Mouse (Mus musculus): ENCODE results near the gene Rab5b. TPM values are rescaled to one million over a fixed set of nuclear protein-coding genes. Genes with fewer than 3 reads are reported as not detected.
"Not testable (repeated sequence)": the region's sequence is repeated elsewhere in the genome, so short reads cannot be mapped to it uniquely, and the experiment has no call there.

Rab5b gene
- total and polyA plus RNA-seq, 2 experiments from 2014 or later: 51.2 to 75.3 TPM

DNA sequence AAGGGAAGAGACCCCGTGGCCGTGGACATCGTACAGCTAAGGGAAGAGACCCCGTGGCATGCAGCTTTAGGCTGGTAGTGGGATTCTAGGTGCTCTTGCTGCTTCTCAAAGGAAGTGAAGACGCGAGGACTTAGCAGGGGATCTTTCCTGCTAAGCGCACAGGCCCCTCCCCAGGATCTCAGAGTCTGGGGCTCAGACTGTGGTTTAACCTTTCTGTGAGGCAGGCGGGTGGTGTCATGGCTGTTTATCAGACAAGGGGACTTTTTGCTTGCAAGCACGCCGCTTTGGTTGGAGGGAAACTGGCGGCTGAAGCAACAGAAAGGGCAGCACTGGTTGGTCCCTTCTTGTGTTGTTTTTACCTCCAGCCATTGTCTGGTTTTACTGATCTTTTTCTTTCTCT lies 59.1 kb downstream of the Rab5b start:
- Histone ChIP-seq H3K36me3 (replicated peaks; ENCODE audit: control insufficient read depth, insufficient read depth, low read length) (no peaks in the 10 kb centered on the region), H3K4me1 (ENCODE audit: control insufficient read depth, insufficient read depth) (peaks cover 2% of the 10 kb centered on the region; the same call in 1 of the 2 replicates), H3K9ac (replicated peaks; ENCODE audit: low read depth, low read length) (no peak overlapping the region), H3K9me3 (replicated peaks; ENCODE audit: control insufficient read depth, low read length) (no peaks in the 10 kb centered on the region), H3K4me3 (ENCODE audit: low read depth, low read length) (no peak overlapping the region), H3K27ac (ENCODE audit: low read depth) (peak overlapping the region; percentile 4; the same call in 1 of the 2 replicates), H3K4me2 (ENCODE audit: low read depth, low read length) (no peak overlapping the region; the same call in 1 of the 2 replicates), H3K27me3 (ENCODE audit: control insufficient read depth, insufficient read depth, low read length) (no peaks in the 10 kb centered on the region)
- DNase-seq (ENCODE audit: low spot score): no peak
- TF ChIP-seq EP300 (IDR thresholded peaks at IDR 0.05; ENCODE audit: low read depth): no peak
- no peak for TF ChIP-seq CTCF (IDR thresholded peaks at IDR 0.05; ENCODE audit: low read depth)
- 23% methylated on average over 11 of the region's 11 CpGs for WGBS
- no peak for ATAC-seq (ENCODE audit: insufficient read depth, low read depth)

GRCm38 (mm10) chr10:128636561-128636960 lies 59.5 kb downstream of the Rab5b start:
- WGBS: 42% methylated on average over 6 of the region's 6 CpGs
- Histone ChIP-seq H3K36me3 (replicated peaks; ENCODE audit: control insufficient read depth, insufficient read depth, low read length) (no peaks in the 10 kb centered on the region), H3K4me2 (ENCODE audit: low read depth, low read length) (no peak overlapping the region; the same call in 1 of the 2 replicates), H3K9me3 (replicated peaks; ENCODE audit: control insufficient read depth, low read length) (no peaks in the 10 kb centered on the region), H3K9ac (replicated peaks; ENCODE audit: low read depth, low read length) (no peak overlapping the region), H3K4me3 (ENCODE audit: low read depth, low read length) (no peak overlapping the region), H3K4me1 (ENCODE audit: control insufficient read depth, insufficient read depth) (no peaks in the 10 kb centered on the region), H3K27me3 (ENCODE audit: control insufficient read depth, insufficient read depth, low read length) (no peaks in the 10 kb centered on the region), H3K27ac (ENCODE audit: low read depth) (no peak overlapping the region)
- DNase-seq (ENCODE audit: low spot score) (no peak), ATAC-seq (ENCODE audit: insufficient read depth, low read depth) (no peak)
- no peak for TF ChIP-seq EP300 (IDR thresholded peaks at IDR 0.05; ENCODE audit: low read depth)
- TF ChIP-seq CTCF (IDR thresholded peaks at IDR 0.05; ENCODE audit: low read depth): no peak

DNA sequence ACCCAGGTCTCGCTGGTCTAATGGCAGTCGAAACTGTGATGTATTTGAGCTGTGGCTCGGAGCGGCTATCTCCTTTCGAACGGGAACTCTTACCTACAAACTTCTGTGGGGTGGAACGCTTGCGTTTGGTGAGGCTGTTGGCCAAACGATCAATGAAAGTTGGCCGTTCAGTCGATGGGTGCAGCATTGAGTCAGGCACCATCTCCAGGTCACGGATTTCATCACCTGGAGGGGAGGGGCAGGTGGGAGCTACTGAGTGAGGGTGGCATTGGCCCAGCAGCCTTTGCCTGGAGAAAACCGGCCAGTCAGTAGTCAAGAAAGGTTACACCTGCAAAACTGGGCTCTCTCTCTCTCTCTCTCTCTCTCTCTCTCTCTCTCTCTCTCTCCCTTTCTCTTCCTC lies 60.4 kb downstream of the Rab5b start:
- no peaks in the 10 kb centered on the region for H3K4me1 ChIP-seq (ENCODE audit: control insufficient read depth, insufficient read depth)
- DNase-seq (ENCODE audit: low spot score) (no peak), ATAC-seq (ENCODE audit: insufficient read depth, low read depth) (no peak)
- TF ChIP-seq EP300 (IDR thresholded peaks at IDR 0.05; ENCODE audit: low read depth): no peak
- TF ChIP-seq CTCF (IDR thresholded peaks at IDR 0.05; ENCODE audit: low read depth): no peak
- WGBS: 93% methylated on average over 13 of the region's 13 CpGs
- no peaks in the 10 kb centered on the region for H3K36me3 ChIP-seq (replicated peaks; ENCODE audit: control insufficient read depth, insufficient read depth, low read length)
- no peak overlapping the region for H3K4me3 ChIP-seq (ENCODE audit: low read depth, low read length)
- H3K27ac ChIP-seq (ENCODE audit: low read depth): no peak overlapping the region
- no peak overlapping the region for H3K4me2 ChIP-seq (ENCODE audit: low read depth, low read length)
- H3K9me3 ChIP-seq (replicated peaks; ENCODE audit: control insufficient read depth, low read length): no peaks in the 10 kb centered on the region
- no peak overlapping the region for H3K9ac ChIP-seq (replicated peaks; ENCODE audit: low read depth, low read length)
- H3K27me3 ChIP-seq (ENCODE audit: control insufficient read depth, insufficient read depth, low read length): no peaks in the 10 kb centered on the region

DNA sequence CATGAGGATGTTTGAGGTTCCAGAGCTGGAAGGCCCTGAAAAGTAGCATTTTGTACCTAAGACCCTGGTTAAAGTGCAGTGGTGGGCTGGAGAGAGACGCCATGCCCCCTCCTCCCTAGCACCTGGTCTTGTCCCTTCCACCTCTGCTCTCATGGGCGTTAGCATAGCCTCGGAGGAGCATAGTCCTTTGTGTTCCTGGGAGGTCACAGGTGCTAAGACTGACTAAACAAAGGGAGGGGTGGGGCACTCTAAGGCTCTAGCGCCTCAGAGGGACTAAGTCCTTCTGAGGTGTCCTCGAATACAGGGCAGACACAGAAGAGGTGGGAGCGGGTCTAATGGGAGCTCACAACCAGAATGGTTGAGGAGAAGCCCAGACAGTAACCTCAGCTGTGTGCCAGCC lies 64.5 kb downstream of the Rab5b start:
- no peaks in the 10 kb centered on the region for H3K36me3 ChIP-seq (replicated peaks; ENCODE audit: control insufficient read depth, insufficient read depth, low read length)
- no peak for TF ChIP-seq CTCF (IDR thresholded peaks at IDR 0.05; ENCODE audit: low read depth)
- no peak for TF ChIP-seq EP300 (IDR thresholded peaks at IDR 0.05; ENCODE audit: low read depth)
- no peak for DNase-seq (ENCODE audit: low spot score)
- no peaks in the 10 kb centered on the region for H3K4me1 ChIP-seq (ENCODE audit: control insufficient read depth, insufficient read depth)
- H3K9ac ChIP-seq (replicated peaks; ENCODE audit: low read depth, low read length): no peak overlapping the region
- no peak for ATAC-seq (ENCODE audit: insufficient read depth, low read depth)
- H3K4me3 ChIP-seq (ENCODE audit: low read depth, low read length): no peak overlapping the region
- H3K27me3 ChIP-seq (ENCODE audit: control insufficient read depth, insufficient read depth, low read length): no peaks in the 10 kb centered on the region
- no peak overlapping the region for H3K4me2 ChIP-seq (ENCODE audit: low read depth, low read length)
- no peak overlapping the region for H3K27ac ChIP-seq (ENCODE audit: low read depth)
- H3K9me3 ChIP-seq (replicated peaks; ENCODE audit: control insufficient read depth, low read length): no peaks in the 10 kb centered on the region
- WGBS: 24% methylated on average over 6 of the region's 6 CpGs

DNA sequence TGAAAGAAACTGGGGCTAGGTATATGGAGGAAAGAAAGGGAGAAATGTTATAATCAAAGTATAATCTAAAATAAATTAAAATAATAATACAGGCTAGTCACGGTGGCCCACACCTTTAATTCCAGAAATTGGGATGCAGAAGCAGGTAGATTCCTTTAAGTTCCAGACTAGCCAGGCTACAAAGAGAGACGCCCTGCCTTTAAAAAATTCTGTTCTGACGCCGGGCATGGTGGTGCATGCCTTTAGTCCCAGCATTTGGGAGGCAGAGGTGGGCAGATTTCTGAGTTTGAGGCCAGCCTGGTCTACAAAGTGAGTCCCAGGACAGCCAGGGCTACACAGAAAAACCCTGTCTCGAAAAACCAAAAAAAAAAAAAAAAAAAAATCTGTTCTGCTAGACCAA lies 65.8 kb downstream of the Rab5b start:
- WGBS: 73% methylated on average over 5 of the region's 5 CpGs
- H3K27me3 ChIP-seq (ENCODE audit: control insufficient read depth, insufficient read depth, low read length); H3K9me3 ChIP-seq (replicated peaks; ENCODE audit: control insufficient read depth, low read length); H3K4me3 ChIP-seq (ENCODE audit: low read depth, low read length); H3K9ac ChIP-seq (replicated peaks; ENCODE audit: low read depth, low read length); H3K27ac ChIP-seq (ENCODE audit: low read depth); H3K4me1 ChIP-seq (ENCODE audit: control insufficient read depth, insufficient read depth); DNase-seq (ENCODE audit: low spot score); ATAC-seq (ENCODE audit: insufficient read depth, low read depth); H3K4me2 ChIP-seq (ENCODE audit: low read depth, low read length); H3K36me3 ChIP-seq (replicated peaks; ENCODE audit: control insufficient read depth, insufficient read depth, low read length): not testable (repeated sequence)

DNA sequence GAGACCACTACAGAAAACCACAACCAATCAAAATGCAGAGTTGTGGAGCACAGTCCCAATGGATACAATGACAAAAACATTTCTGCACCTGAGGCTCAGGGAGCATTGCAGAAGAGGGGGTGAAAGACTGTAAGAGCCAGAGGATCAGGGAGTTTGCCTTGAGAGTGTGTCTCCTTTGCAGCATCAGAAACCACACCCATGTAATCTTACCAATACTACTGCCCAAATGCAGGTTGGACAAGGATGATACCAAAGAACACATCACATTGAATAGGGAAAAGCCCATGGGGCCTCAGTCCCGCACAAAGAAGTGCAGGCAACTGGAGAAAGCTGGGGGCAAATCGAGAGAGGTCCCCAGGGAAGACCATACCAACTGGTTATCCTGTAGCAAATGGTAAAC lies 66.3 kb downstream of the Rab5b start:
- WGBS: 69% methylated on average over 2 of the region's 2 CpGs

More for the DNA sequence above, 66.3 kb downstream of the Rab5b start:
- TF ChIP-seq CTCF (IDR thresholded peaks at IDR 0.05; ENCODE audit: low read depth) (no peak), EP300 (IDR thresholded peaks at IDR 0.05; ENCODE audit: low read depth) (no peak)
- Histone ChIP-seq H3K9ac (replicated peaks; ENCODE audit: low read depth, low read length) (no peak overlapping the region), H3K4me3 (ENCODE audit: low read depth, low read length) (no peak overlapping the region), H3K9me3 (replicated peaks; ENCODE audit: control insufficient read depth, low read length) (no peaks in the 10 kb centered on the region), H3K4me2 (ENCODE audit: low read depth, low read length) (no peak overlapping the region), H3K4me1 (ENCODE audit: control insufficient read depth, insufficient read depth) (peaks cover 6% of the 10 kb centered on the region), H3K27me3 (ENCODE audit: control insufficient read depth, insufficient read depth, low read length) (no peaks in the 10 kb centered on the region), H3K27ac (ENCODE audit: low read depth) (no peak overlapping the region), H3K36me3 (replicated peaks; ENCODE audit: control insufficient read depth, insufficient read depth, low read length) (peaks cover 5% of the 10 kb centered on the region)
- DNase-seq (ENCODE audit: low spot score): no peak
- ATAC-seq (ENCODE audit: insufficient read depth, low read depth): no peak
